Mouse (Mus musculus) midbrain, embryonic 10.5 days (tissue): ENCODE data around the gene Rad50. TPM values are rescaled to one million over a fixed set of nuclear protein-coding genes. Genes with fewer than 3 reads are reported as not detected.

ENCODE experiments used
- DNase-seq: peaks from one replicate; pipeline ENCODE4 v3.0.0-alpha.2; 2017; ENCODE audit warnings: low spot score
- H3K27ac ChIP-seq: fragments of 300-500 bp; sonication (generic); replicated peaks from 2 replicates; pipeline ENCODE4 v1.5.1; 2016; ENCODE audit warnings: mild to moderate bottlenecking
- H3K27me3 ChIP-seq: fragments of 300-500 bp; sonication (generic); 2 replicates; pipeline ENCODE4 v1.6.1; 2016; ENCODE audit warnings: low read depth, mild to moderate bottlenecking; ENCODE audit not compliant: poor library complexity, severe bottlenecking
- H3K36me3 ChIP-seq: fragments of 300-500 bp; sonication (generic); 2 replicates; pipeline ENCODE4 v1.6.1; 2016; ENCODE audit warnings: mild to moderate bottlenecking, moderate library complexity
- H3K4me1 ChIP-seq: fragments of 300-500 bp; sonication (generic); 2 replicates; pipeline ENCODE4 v1.6.1; 2016
- H3K4me3 ChIP-seq: fragments of 300-500 bp; sonication (generic); 2 replicates; pipeline ENCODE4 v1.5.1; 2016; ENCODE audit warnings: mild to moderate bottlenecking, moderate library complexity
- H3K9me3 ChIP-seq: fragments of 300-500 bp; sonication (generic); replicated peaks from 2 replicates; pipeline ENCODE4 v1.6.1; 2016; ENCODE audit warnings: mild to moderate bottlenecking
- WGBS: fragments of 180-500 bp; shearing (Covaris S2); methylation state at CpG from one replicate; pipeline ENCODE4 v1.1.7; 2016; 5-methylcytosine and 5-hydroxymethylcytosine counted together
- polyA plus RNA-seq: library from polyadenylated mRNA; unstranded; fragments of >200 nt; fragmentation: Nextera tagmentation; extraction: Ambion mirVana; gene quantifications from 2 replicates; pipeline ENCODE4 v1.2.1, GENCODE M21; 2016

Gene Rad50
- polyA plus RNA-seq = 21.2 and 22.6 TPM in 2 replicates

DNA sequence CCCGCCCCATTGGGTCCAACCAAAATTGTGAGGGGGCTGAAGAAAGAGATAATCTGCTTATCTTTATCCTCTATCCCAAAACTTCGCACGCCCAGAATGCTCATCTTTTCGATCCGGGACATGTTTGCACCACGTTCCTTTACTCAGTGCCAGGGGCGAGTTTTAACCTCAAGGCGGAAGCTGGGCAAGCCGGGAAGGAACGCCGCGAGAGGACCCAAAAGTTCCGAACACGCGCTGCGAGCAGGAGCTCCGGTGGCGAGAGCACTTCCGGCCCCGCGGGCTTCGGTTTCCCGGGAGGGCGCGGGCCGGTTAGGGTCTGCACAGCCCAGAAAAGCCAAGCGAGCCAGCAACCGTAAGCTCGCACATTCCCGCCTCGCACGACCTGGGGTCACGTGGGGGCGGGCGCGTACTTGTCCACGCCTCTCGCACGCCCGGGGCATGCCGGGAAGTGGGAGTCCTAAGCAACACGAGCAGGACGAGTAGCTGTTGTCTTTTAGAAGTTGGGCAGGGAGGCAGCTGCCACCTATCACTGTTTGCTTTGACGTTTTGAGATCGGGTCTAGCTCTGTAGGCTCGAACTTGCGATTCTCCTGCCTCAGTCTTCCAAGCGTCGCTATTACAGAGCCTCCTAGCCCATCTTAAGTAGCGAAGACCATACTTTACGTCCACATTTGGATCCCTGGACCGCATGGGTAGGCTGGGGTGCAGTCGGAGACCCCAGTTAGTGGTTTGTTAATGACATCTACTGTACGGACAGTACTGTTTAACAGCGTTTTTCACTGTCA lies at the start of gene Rad50:
Gene Rad50, minus strand, starts transcription at position 386 of the 784 bp plus-strand sequence.
- Histone ChIP-seq H3K4me3 (peak within 1 kb of the TSS; percentile 69), H3K27ac (peak within 1 kb of the TSS; percentile 92), H3K27me3 (no peaks in the 10 kb centered on the region), H3K4me1 (peaks cover 20% of the 10 kb centered on the region), H3K9me3 (no peaks in the 10 kb centered on the region), H3K36me3 (peaks cover 8% of the 10 kb centered on the region)
- DNase-seq = peak; percentile 90
- 6% methylated on average over 55 of the region's 55 CpGs for WGBS

DNA sequence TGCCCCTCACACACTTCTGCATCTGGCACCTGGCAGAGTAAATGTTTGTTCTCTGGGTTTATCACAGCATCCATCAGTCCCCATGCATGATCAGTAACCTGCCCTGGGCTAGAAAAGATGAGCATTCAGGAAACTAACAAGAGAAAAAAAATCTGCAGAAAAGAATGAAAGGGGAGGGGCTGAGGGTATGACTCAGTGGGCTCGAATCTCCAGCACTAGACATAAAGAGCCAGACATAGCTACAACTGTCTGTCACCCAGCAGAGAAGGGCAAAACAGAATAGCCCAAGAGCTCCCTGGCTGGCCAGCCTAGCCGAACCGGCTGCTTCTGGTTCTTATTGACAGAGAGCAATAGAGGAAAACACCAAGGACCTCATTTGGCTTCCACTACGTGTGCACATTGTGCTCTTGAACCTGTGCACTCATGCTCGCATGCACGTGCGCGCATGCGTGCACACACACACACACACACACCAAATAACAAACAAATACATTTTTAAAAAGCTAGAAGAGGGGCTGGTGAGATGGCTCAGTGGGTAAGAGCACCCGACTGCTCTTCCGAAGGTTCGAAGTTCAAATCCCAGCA lies 48.0 kb upstream of the Rad50 start:
- Histone ChIP-seq H3K27ac (no peak overlapping the region), H3K27me3 (peaks cover 20% of the 10 kb centered on the region), H3K36me3 (no peaks in the 10 kb centered on the region), H3K4me1 (peaks cover 14% of the 10 kb centered on the region), H3K9me3 (no peaks in the 10 kb centered on the region), H3K4me3 (no peak overlapping the region)
- WGBS = 80% methylated on average over 12 of the region's 12 CpGs
- no peak for DNase-seq

DNA sequence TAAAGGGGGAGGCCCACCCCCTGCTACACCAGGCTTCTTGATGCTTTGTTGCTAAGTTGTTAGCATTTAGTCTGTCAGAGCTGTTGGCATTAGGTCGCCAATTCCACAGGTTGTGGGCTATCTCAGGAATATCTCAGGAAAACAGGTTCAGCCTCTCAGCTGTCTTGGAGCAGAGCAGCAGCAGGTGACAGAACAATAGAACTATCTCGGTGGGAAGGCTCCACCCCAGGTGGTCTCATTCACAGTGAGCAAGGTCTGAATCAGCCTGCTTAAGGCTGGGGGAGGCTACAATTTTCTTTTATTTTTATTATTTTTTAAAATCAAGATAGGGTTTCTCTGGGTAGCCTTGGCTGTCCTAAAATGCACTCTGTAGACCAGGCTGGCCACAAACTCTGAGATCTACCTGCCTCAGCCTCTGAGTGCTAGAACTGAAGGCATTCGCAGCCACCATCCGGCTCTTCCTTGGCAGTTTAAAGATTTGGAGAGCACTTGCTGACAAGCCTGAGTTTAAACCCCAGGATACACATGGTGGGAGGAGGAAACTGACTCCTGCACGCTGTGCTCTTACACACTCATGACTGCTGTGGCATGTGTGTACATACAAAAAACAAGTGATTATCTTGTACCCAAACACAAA lies 42.7 kb upstream of the Rad50 start:
- H3K27me3 ChIP-seq = no peaks in the 10 kb centered on the region
- no peak for DNase-seq
- H3K27ac ChIP-seq = no peak overlapping the region
- H3K9me3 ChIP-seq = no peaks in the 10 kb centered on the region
- H3K4me3 ChIP-seq = no peak overlapping the region
- no peaks in the 10 kb centered on the region for H3K36me3 ChIP-seq
- 54% methylated on average over 5 of the region's 5 CpGs for WGBS
- H3K4me1 ChIP-seq = peaks cover under 1% of the 10 kb centered on the region; the same call in 1 of the 2 replicates

DNA sequence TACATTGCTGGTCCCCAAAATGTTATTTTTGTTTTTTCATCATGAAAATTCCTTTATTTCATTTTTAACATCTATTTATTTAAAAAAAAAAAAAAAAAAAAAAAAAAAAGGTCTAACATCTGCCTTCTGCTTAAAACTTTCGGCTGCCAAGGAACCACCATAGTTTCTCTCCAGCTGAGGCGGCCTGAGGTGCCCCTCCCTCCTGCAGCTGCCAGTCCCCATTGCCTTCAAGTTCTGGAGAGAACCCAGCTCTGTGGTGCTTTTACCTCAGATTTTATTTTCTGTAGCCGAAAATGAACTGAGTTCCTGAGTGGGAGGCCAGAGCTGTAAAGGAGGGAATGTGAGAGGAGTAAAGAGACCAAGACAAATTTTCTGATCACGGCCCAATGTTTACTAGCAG lies 42.2 kb upstream of the Rad50 start:
- DNase-seq = no peak
- H3K27me3 ChIP-seq = no peaks in the 10 kb centered on the region

DNA sequence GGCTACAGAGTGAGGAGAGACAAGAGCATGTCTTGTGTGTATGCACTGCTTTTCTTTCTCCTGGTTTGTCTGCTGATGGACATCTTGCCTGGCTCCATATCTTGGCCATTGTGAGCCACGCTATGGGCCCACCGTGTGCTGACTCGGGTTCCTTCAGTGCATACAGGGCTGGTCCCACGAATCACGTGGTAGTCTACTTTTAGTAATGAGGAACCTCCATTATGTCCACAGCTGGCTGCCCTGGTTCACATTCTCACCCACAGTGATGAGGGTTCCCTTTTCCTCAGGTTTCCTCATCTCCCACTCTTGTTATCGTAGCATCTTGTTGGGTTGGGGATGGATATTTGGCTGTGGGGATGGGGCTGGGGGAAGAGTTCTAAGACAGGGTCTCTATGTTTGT lies 41.5 kb upstream of the Rad50 start:
- Histone ChIP-seq H3K4me1 (peaks cover 13% of the 10 kb centered on the region), H3K27me3 (no peaks in the 10 kb centered on the region), H3K27ac (no peak overlapping the region), H3K4me3 (no peak overlapping the region), H3K36me3 (no peaks in the 10 kb centered on the region), H3K9me3 (no peaks in the 10 kb centered on the region)
- 92% methylated on average over 6 of the region's 6 CpGs for WGBS
- DNase-seq = no peak

More for the DNA sequence above, 42.2 kb upstream of the Rad50 start:
- Histone ChIP-seq H3K9me3 (no peaks in the 10 kb centered on the region), H3K27ac (no peak overlapping the region), H3K4me3 (no peak overlapping the region), H3K36me3 (no peaks in the 10 kb centered on the region), H3K4me1 (peaks cover 6% of the 10 kb centered on the region)
- WGBS = 62% methylated on average over 4 of the region's 4 CpGs

DNA sequence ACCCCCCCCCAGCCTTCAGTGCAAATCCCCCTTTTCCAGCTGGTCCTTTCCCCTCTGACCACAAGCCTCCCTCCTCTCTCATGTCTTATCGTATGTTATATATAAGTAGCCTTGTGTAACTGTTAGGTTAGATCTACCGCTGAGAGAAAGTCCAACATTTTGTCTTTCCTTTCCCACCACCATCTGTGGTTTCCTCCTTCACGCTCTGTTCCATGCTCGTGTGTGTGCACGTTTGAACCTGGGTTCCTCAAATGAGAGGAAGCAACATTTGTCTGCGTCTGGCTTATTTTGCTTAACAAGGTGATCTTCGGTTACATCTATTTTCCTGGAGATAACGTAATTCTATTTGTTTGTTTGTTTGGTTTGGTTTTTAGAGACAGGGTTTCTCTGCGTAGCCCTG lies 40.9 kb upstream of the Rad50 start:
- no peak overlapping the region for H3K27ac ChIP-seq
- H3K27me3 ChIP-seq = no peaks in the 10 kb centered on the region
- H3K9me3 ChIP-seq = no peaks in the 10 kb centered on the region
- peaks cover 16% of the 10 kb centered on the region for H3K4me1 ChIP-seq
- 89% methylated on average over 9 of the region's 9 CpGs for WGBS
- no peak for DNase-seq
- no peaks in the 10 kb centered on the region for H3K36me3 ChIP-seq
- no peak overlapping the region for H3K4me3 ChIP-seq

DNA sequence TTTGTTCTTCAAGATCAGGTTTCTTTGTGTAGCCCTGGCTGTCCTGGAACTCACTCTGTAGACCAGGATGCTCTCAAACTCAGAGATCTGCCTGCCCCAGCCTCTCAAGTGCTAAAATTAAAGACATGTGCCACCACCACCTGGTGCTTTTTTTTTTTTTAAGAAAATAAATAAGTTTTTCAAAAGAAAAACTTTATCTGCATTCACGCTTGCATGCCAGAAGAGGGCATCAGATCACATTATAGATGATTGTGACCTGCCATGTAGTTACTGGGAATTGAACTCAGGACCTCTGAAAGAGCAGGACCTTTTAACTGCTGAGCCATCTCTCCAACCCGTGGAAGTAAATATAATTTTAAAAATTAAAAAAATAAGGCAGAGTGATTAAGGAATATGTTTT lies 38.1 kb upstream of the Rad50 start:
- Histone ChIP-seq H3K4me1 (peaks cover 24% of the 10 kb centered on the region), H3K27me3 (no peaks in the 10 kb centered on the region)
- 91% methylated on average over 2 of the region's 2 CpGs for WGBS

DNA sequence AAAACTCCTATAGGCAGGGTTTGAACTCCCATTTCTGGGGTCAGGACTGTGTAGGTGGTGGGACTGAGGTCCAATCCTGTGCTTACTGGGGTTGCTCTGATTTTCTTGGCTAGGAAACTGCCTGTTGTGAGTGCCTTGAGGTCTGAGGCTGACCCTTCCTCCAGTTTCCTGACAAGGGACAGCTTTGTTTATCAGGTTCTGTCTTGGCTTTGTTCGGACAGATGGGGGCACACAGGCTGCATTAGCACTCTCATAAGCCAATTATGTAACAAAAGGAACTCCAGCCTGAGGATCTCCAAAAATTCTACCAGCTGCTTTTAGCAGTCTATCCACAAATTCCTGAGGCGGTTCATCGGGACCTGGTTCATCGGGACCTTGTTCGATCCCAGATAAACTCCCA lies 35.2 kb upstream of the Rad50 start:
- Histone ChIP-seq H3K27ac (no peak overlapping the region), H3K36me3 (no peaks in the 10 kb centered on the region), H3K27me3 (no peaks in the 10 kb centered on the region), H3K9me3 (no peaks in the 10 kb centered on the region), H3K4me3 (no peak overlapping the region), H3K4me1 (peaks cover 24% of the 10 kb centered on the region)
- no peak for DNase-seq
- 13% methylated on average over 5 of the region's 5 CpGs for WGBS

More for the DNA sequence above, 38.1 kb upstream of the Rad50 start:
- no peaks in the 10 kb centered on the region for H3K9me3 ChIP-seq
- no peak overlapping the region for H3K4me3 ChIP-seq
- H3K27ac ChIP-seq = no peak overlapping the region
- DNase-seq = no peak
- H3K36me3 ChIP-seq = no peaks in the 10 kb centered on the region

DNA sequence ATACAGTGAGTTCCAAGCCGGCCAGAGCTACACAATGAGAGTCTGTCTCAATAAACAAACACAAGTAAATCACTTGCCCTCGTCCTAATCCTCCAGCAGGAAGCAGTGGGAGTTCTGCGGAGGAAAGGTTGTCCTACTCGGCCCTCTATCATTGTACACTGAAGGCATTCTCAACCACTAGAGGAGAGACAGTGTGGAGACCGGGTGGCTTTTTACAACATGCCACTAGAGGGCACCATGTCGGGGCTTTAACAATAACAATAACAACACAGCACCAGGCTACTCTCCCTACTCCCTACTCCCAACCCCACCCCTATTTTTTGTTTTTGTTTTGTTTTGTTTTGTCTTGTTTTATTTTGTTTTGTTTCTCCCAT lies 30.4 kb upstream of the Rad50 start:
- Histone ChIP-seq H3K27me3 (no peaks in the 10 kb centered on the region), H3K4me1 (peaks cover 5% of the 10 kb centered on the region), H3K36me3 (no peaks in the 10 kb centered on the region), H3K9me3 (no peaks in the 10 kb centered on the region), H3K27ac (no peak overlapping the region), H3K4me3 (no peak overlapping the region)
- WGBS = 52% methylated on average over 6 of the region's 6 CpGs
- peak; percentile 37 for DNase-seq

DNA sequence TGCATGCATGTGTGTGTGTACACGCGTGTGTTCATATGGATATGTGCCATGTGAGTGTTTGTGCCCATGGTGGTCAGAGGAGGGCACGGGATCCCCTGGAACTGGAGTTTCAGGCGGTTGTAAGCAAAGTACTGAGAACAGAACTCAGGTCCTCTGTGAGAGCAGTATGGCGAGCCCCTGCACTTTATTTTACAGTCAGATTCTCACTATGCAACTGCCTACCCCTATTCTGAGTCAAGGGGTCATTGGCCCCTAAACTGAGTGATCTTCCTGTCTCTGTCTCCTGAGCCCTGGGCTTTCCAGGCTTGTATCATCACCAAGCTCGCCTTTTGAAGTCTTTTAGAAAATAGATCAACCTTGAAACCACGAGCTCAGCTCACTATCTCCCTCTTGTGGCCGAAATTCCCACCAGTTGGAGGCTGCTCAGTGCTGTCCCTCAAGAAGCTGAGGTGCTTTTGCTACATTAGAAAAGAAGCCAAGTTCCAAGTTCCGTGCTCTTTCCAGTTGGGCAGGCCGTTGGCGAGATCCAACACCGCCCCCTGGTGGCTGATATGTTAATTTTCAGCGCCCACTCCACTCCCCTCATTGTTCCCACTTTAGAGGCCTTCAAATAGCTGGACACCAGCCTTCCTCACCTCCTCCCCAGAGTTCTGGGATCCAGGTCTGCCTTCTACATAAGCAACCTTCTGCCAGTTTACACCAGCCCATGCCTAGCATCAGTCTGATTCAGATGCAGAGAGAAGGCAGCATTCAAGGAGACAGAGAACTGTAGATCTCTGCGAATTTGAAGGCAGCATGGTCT lies 29.9 kb upstream of the Rad50 start:
- DNase-seq = peak; percentile 73
- no peaks in the 10 kb centered on the region for H3K9me3 ChIP-seq

DNA sequence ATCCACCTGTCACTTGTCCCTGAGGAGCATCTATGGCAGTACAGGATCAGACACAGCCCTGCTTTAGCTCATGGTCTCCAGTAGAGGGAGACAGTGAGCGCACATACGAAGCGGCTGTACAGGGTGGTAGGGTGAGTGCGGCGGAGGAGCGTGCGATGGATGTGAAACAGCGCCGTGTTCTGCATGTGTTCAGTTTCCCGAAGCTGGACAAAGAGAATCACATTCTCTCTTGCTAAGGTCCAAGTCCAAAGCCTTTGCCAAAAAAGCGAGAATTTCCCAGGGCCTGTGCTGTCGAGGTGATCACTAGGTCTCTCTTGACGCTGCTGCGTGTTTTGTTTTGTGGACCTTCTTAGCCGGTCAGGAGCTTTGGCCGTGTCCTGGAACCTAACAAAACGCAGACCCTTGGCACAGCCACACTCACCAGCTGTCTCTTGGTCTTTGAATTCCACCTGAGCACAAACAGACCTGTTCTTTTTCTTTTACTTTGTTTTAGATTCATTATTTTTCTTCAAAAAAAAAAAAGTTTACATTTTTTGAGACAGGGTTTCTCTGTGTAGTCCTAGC lies 28.6 kb upstream of the Rad50 start:
- Histone ChIP-seq H3K27me3 (no peaks in the 10 kb centered on the region), H3K36me3 (no peaks in the 10 kb centered on the region), H3K27ac (0 out of 2 replicates have a peak overlapping the region, but pooled peaks have one; percentile 42), H3K4me3 (peak overlapping the region; percentile 33), H3K9me3 (no peaks in the 10 kb centered on the region), H3K4me1 (no peaks in the 10 kb centered on the region)
- peak; percentile 73 for DNase-seq
- WGBS = 27% methylated on average over 17 of the region's 17 CpGs

More for the DNA sequence above, 29.9 kb upstream of the Rad50 start:
- Histone ChIP-seq H3K27me3 (no peaks in the 10 kb centered on the region), H3K36me3 (no peaks in the 10 kb centered on the region), H3K4me3 (no peak overlapping the region), H3K27ac (no peak overlapping the region), H3K4me1 (no peaks in the 10 kb centered on the region)
- 49% methylated on average over 14 of the region's 14 CpGs for WGBS

DNA sequence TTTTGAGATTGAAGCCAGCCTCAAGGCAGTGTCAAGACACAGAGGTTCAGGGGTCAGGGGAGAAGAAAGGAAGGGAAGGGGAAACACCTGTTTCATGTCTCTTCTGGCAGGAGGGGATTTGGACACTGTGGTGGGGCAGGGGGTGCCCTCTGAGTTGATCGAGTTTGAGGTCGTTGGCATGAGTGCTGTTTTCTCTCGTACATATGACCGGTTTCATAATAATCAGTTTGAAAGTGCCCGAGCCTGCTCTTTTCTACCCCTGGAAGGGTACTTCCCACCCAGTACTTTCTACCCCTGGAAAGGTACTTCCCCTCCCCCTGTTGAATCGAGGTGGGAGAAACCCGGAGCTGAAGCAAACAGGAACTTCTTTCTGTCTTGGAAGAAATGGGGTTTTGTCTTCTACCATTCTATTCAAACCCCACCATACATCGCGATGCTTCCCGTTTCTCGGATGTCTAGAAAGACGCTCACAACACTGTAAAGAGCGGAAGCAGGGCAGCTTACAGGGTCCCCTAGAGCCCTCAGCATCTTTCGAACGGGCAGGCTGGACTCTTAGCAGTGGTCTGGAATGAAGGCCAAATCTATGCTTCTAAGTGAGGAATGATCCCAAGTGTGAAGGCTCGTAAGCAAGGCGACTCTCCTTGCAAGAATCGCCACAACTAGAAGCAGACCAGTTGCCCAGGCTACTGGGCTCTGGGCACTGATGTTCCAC lies 28.0 kb upstream of the Rad50 start:
- Histone ChIP-seq H3K36me3 (no peaks in the 10 kb centered on the region), H3K9me3 (no peaks in the 10 kb centered on the region), H3K27ac (no peak overlapping the region), H3K4me3 (no peak overlapping the region), H3K27me3 (no peaks in the 10 kb centered on the region), H3K4me1 (no peaks in the 10 kb centered on the region)
- no peak for DNase-seq
- 73% methylated on average over 18 of the region's 18 CpGs for WGBS
